Mouse (Mus musculus) thymus, postnatal 4 days (tissue): Measurements from ENCODE around the gene A730049H05Rik.

Experiments
- DNase-seq: peaks from one replicate; pipeline ENCODE4 v3.0.0; 2021

Gene A730049H05Rik

DNA sequence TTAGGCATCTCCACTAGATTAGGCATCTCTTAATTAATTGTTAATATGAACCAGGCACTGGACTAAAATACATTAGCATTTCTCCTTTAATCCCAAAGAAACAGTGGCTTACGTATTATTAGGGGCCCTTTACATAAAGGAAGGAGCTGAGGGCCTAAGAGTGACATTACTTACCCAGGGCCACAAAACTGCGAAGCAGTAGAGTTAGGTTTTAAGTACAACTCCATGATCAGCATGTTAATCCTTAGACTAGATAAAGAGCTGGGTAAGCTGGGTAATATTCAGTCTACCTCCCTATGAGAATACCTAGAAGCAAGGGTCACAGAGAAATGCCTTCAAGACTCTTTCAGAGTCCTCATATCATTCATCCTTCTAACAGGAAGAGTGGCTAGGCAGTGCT, 12.9 kb downstream of the A730049H05Rik start:
- no peak for DNase-seq

DNA sequence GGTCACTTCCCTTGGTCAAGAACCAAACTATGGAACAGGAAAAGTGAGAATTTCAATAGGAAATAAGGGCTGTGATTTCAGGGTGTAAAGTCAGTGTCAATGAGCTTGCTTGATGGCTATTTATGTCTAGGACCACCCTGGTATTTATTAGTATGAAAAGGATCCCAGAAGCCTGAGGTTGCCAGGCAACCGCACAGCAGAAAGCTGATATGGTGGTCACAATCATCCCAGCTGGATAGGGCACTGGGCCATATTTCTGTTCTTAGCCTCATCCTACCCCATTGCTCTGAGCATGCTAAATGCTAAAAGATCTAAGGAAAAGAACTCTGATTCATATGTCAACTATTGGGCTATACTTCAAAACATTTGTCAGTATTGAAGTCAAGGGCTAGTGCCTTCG, 14.8 kb downstream of the A730049H05Rik start:
- no peak for DNase-seq

DNA sequence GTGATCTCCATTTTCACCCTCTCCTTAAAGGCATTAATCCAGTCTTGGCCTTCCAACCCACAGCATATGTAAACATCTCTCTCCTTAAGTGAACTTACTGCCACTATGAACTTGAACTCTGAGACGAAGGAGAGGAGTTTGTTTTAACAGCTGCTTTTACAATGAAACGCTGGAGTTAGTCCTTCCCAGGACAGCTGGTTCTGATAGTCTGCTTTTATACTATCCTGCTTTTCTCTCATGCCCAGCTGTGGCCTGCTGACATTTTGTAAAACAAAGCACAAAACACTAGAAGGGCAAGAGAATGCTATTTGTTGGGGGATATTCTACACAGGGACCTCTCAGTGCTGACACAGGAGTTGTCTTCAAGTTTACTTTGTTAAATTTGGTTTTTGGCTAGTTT, 25.7 kb downstream of the A730049H05Rik start:
- no peak for DNase-seq

DNA sequence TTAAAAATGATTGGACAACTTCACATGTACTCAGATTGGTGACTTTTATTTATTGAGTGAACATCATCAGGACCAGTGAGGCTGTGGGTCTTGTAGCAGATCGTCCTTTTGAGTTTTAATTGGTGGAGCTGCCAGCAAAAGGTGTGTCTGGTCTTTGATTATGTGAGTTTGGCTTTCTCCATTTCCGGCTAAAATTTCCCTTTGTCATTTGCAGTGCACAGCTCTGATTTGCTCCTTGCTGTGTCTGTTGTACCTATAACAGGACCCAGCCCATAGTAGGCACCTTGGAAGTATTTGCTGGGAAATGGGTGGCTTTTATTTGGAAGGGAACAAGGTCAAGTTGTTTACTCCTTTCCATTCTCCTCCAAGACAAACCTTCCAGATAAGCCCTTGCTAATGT, 27.2 kb downstream of the A730049H05Rik start:
- no peak for DNase-seq

DNA sequence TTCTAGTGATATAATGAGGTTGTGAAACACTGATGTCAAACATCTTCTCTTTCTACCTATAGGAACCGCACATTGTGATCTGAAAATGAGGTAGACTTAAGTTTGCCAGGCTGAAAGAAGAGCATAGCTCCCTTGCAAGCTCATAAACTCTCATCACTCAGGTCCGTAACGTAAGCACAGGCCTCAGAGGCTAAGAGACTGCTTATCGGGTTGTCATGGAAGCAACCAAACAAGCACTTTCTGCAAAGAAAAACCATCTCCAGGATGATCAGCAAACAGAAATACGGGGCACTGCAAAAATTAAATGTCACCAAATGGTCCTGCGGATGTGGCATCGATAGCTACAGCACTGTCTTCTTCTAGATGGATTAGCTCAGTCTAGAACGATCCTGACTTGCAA, 29.6 kb downstream of the A730049H05Rik start:
- DNase-seq: no peak

DNA sequence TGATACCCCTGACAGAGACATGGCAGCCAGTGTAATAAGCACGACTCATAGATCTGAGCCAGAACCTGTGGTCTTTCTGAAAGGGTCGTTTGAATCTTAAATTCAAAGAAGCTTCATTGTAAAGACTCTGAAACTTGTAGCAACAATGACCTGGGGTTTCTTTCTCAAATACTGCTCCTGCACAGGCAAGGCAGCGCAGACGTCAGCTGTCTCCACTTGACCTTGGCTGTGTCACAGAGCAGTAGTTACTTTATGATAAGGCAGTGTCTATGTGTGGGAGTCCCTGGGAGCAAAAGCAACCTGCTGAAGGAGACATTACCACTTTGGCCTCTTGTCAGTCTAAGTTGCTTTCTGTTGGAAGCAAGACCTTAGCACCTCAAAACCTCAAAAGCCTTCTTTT, 30.3 kb downstream of the A730049H05Rik start:
- no peak for DNase-seq

DNA sequence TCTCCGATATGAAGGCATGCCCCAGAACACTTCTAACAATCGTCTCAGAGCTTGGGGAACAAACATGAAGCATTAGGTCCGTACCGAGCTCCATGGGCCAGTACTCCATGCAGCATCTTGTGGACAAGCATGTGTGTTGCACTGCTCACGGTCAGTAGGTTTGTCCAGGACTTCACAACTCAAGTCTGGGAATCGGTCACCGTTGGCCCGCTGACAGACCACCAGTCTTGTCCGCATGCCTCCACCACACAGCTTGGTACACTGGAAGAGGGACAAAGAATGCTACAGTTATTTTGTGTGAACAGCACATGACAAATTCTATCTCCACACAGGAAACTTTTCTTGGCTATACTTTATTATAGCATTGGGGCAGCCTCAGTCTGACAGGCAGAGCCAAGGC, 32.9 kb downstream of the A730049H05Rik start:
- no peak for DNase-seq

DNA sequence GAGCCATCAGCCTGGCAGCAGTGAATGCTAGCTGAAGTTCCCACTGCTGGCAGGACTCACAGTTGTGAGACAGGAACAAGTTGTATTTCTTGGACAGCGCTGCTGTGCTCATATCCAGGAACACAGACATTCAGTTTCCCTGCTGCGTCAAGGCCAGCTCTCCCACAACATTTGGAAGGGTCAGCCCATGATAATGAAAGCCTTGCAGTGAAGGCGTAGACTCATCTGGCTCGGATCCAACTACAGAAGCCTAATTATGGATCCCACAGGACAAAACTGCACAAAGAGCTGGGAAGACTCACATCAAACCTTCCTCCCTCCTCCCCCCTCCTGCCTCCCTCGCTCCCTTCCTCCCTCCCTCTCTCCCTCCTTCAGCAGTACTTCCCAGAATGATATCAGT, 34.0 kb downstream of the A730049H05Rik start:
- no peak for DNase-seq

DNA sequence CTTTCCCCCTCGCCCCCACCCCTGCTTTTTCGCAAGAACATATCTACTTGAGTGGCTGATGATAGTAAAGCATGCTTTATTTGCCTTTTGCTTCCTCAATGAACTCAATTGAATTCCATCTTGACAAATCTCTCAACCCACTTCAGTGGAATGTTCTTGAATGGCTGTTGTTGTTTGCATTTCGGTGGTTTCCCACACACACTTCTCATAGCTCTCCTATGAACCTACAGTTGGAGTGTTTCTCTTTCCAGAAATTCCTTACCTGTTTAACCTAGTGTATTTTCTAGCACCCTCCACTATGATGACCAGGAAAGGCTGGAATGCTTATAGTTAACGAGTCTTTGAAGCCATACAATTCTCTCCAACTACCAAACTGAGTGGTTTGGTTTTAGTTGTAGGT, 38.6 kb downstream of the A730049H05Rik start:
- DNase-seq: no peak

GRCm38 (mm10) chr6:92857761-92858160, 41.5 kb downstream of the A730049H05Rik start:
- DNase-seq: no peak

DNA sequence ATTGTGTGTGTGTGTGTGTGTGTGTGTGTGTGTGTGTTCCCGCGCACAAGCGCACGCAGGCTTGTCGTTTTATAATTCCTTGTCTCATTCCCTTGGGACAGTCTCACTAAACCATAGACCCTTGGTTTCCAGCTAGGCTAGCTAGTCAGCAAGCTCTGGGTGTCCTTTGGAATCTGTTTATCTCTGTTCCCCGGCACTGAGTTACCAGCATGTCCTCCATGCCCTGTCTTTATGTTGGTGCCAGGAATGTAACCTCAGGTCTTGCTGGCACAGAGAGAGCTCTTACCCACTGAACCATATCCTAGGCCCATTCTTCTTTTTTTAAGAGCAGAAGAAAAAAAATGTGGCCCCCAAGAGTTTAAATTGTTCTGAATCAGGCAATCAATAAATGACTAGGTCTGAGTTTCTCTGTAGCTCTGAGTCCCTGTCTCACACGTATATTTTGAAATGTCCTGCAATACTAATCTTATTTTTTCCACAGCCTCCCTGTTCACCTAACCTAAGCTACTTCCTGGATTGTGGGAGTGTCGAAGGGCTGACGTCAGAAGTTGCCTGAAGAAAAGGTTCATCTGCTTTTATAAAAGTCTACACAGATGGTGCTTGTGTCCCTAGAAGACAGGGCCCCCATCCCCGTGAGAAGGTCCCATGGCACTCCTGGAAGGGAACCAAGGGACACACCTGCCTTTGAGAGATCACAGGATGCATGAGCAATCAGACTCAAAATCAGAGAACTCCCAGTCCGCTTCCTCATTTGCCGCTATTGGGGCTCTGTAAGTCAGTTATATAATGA, 42.6 kb downstream of the A730049H05Rik start:
- no peak for DNase-seq

GRCm38 (mm10) chr6:92860285-92860912, 44.1 kb downstream of the A730049H05Rik start:
- DNase-seq: no peak

DNA sequence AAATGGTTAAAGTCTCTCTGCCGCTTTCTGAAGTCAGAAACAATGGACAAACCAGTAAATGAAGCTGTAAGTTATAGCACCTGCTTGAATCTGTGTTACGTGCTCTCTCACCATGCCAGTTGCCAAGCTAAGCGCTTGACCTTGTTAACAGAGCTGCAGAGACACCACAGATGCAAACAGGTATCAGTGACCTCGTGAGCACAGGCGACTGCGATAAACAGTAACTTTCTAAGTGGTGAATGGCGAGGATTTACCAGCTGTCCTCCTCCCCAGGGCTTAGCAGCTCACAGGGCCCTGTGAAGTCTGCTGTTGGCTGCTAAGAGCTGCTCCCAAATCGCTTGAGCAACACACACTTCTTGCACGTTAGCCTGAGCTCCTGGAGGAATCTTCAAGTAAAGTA, 46.3 kb downstream of the A730049H05Rik start:
- DNase-seq: no peak

DNA sequence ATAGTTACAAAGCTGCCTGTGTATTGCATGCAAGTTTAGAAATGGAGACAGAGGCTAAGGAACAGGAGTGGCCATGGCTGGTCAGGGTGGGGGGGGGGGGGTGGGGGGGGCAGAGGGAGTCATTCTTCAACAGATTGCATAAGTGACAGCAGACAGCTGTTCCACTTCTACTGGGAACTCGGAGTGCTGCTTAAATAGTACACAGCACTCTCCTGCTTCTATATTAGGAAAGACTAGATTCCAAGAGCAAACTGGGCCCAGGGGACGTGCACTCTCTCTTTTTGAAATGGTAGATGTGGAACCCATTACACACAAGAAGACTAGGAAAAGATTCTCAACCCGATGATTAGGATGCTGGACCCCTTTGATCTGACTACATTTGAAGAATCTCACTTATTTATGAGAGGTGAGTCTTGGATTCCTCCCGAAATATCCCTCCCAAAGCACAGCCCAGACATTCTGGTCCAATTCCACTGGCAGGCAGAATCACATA, 52.9 kb downstream of the A730049H05Rik start, which contains the start of gene Gm15737:
Gene Gm15737 (plus strand): TSS at position 269 of the 493 bp plus-strand sequence.
- no peak for DNase-seq

DNA sequence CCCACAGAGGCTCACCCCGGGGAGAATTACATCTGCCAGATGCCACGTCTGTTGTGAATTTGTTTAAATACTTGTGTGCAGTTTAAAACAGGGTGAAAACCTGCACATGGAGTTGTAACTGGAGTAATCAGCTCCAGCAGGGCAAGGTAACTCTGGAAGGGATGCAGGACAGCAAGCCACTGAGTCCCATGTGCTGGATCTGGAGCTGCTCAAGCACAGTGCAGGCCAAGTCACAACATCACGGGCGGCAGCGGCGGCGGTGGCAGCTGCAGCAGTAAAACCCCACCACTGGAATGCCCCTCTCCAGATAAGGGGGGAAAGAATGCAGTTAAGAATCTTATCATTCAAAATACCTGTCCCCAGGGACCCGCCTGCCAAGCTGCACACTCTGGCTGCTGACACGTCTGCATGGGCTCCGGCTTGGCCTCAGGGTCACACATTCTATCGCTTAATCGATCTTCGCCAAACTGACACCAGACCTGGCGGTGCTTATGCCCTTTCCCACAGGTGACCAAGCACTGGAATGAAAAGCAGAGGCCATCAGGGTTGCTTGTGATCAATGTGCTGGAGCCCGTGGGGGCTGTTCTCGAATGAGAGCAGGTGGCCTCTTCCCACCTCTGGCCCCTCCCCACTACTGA, 53.4 kb downstream of the A730049H05Rik start:
- no peak for DNase-seq

DNA sequence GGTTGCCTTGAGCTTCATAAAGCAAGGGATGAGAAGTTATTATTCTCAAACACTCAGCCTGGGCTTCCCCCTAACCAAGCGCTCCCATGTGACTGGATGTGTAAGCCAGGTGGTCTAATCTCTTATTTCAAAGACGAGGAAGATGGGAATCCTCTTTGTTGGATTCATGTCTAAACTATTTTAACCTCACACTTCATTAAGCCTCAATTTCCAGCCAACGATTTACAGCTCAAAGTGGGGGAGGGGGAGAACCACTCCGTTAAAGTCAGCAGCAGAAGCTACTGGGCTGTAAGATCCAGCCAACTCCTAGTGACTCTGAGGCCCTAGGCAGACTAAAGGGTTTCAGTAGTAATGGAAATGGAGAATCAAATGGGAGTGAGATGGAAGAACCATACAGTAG, 55.5 kb downstream of the A730049H05Rik start:
- DNase-seq: no peak

DNA sequence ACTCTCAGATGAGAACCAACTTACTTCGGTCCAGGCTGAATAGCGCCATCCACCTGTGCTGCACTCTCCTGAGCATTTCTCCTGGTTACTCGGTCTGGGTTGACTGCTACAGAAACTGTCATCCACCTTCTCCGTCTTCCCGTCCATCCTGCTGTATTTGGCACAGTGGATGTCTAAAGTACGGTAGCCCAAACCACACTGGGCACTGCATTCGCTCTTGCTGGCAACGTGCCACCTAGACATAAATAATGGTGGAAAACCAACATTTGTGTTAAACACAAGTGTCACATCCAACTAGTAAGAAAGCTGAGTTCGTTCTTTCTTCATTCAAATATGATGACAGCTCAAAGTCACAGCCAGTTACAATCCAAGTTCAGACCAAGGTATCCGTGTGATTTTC, 56.5 kb downstream of the A730049H05Rik start:
- no peak for DNase-seq

DNA sequence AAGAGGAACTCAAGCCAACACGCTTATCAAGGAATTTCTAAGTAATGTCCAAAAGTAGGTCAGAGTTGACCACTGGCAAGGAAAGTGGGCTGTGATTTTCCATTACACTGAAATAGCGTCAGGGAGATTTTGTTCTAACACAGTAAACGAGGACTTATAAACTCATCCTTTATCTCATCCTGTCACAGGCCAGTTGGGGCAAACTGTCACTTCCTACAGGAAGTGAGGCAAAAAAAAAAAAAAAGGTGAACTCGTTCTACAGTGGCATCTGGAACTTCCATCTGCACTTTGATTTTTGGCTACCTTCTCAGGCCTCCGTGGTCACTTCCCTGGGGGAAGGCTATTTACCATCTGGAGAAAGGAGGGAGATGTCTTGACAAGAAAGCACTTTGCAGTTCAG, 58.6 kb downstream of the A730049H05Rik start:
- DNase-seq: no peak

- DNase-seq: no peak
These were observed 59.1 kb downstream of the A730049H05Rik start for GRCm38 (mm10) chr6:92875340-92875739.

DNA sequence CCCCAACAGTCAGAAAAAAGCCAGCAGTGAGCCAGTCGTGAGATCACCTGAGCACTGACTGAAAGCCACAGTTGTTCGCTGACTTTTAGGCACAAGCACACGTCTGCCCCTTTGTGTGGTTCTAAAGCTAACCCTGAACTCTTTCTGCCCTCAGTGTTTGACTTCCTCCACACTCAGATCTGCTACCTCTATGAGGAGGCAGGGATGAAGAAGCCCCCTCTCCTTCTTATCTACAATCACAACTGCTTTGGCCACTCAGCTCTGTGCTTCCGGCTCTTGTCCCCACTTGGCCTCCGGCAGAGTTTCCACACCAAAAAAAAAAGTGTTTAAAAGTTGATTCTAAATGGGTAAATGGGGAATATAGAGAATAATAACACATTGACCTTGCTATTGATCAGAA, 59.8 kb downstream of the A730049H05Rik start:
- DNase-seq: no peak

GRCm38 (mm10) chr6:92877236-92877635, 61.0 kb downstream of the A730049H05Rik start:
- no peak for DNase-seq

GRCm38 (mm10) chr6:92878771-92879170, 62.5 kb downstream of the A730049H05Rik start:
- DNase-seq: no peak

- DNase-seq: no peak
These were observed 63.5 kb downstream of the A730049H05Rik start for GRCm38 (mm10) chr6:92879700-92880265.

DNA sequence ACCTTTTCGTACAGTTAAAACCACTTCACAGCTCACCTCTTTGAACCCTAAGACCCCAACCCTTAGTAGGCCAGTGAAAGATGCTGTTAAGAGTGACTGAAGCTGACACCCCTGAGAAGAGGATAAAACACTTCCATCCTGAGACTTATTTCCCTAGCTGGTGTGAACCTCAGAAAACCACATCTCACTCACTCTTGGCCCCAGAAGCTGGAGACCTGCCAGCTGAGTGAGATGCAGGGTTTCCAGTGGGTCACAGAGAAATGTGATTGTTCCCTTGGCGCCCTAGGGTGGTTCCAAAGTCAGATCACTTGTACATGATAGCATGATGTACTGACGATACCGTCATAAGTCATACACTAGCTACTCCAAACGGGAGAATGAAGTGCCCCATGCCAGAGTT, 66.2 kb downstream of the A730049H05Rik start:
- DNase-seq: no peak
